Mouse (Mus musculus): ENCODE measurements at regions not wholly inside any gene's neighbourhood (a gene's known extent, or its start where the extent isn't known, plus 50 kb on each side); places are given as distances from the start of the nearest gene placed in this dataset.

DNA sequence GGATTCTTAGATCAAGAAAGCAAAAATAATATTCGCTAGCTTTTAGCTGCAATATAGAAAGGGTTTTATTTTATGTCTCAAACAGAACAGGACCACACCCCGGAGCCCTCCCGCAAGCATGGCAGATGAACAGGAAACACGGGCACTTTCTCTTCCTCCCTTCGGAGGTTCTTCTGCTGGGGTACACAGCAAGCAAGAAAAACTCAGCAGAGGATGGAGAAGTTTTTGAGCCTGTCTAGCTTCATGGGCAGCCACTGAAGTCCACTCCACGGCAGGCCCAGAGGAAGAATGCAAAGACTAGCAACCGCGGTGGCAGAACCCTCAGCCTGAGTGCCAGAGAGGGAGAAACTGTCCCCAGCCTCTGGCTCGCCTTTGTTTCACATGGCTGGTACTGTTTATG is 174.7 kb upstream of the Ap5m1 start:
- DNase-seq (ENCODE audit: low spot score) = no peak
- Histone ChIP-seq H3K4me3 (ENCODE audit: low read depth, low read length) (no peak overlapping the region), H3K4me1 (ENCODE audit: insufficient read depth, low read depth, low read length) (no peaks in the 10 kb centered on the region), H3K9me3 (replicated peaks) (no peaks in the 10 kb centered on the region), H3K36me3 (replicated peaks) (no peaks in the 10 kb centered on the region), H3K27me3 (ENCODE audit: insufficient read depth, low read length) (peaks cover 8% of the 10 kb centered on the region; the same call in 1 of the 2 replicates)
- no peak for ATAC-seq (ENCODE audit: extremely low read depth, insufficient number of reproducible peaks, low FRiP score, poor library complexity, severe bottlenecking)
- no peak for TF ChIP-seq GATA2 (IDR thresholded peaks at IDR 0.05; ENCODE audit: borderline replicate concordance, low read depth, low read length)
- no peak for TF ChIP-seq TAL1 (conservative IDR thresholded peaks at IDR 0.05; ENCODE audit: low read depth, low read length)
- no peak for TF ChIP-seq POLR2AphosphoS5 (IDR thresholded peaks at IDR 0.05; ENCODE audit: insufficient replicate concordance, low read depth, low read length)

DNA sequence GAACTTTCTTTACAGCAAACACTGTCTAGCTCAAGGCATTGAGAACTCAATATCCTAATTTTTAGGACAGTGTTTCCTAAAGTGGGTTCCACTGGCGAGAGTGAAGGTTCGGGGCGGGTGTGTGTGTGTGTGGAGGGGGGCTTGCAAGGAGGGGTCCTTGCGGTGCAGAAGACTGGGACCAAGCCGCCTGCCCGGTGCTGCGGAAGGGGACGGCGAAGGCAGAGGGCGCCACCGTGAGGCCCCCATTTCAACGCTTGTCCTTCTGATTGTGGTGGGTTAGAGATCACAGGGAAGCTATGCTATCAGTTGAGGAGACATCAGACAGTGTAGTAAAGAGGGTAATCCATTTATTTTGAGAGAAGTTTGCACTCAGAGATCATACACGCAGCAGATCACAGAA is 176.9 kb upstream of the Ap5m1 start:
- Histone ChIP-seq H3K4me3 (ENCODE audit: low read depth, low read length) (no peak overlapping the region), H3K9me3 (replicated peaks) (no peaks in the 10 kb centered on the region), H3K36me3 (replicated peaks) (no peaks in the 10 kb centered on the region), H3K4me1 (ENCODE audit: insufficient read depth, low read depth, low read length) (no peaks in the 10 kb centered on the region), H3K27me3 (ENCODE audit: insufficient read depth, low read length) (peaks cover 10% of the 10 kb centered on the region; the same call in 1 of the 2 replicates)
- TF ChIP-seq GATA2 (IDR thresholded peaks at IDR 0.05; ENCODE audit: borderline replicate concordance, low read depth, low read length) (no peak), TAL1 (conservative IDR thresholded peaks at IDR 0.05; ENCODE audit: low read depth, low read length) (no peak), POLR2AphosphoS5 (IDR thresholded peaks at IDR 0.05; ENCODE audit: insufficient replicate concordance, low read depth, low read length) (no peak), GATA1 (IDR thresholded peaks at IDR 0.05; ENCODE audit: borderline replicate concordance, low read length) (no peak), CTCF (IDR thresholded peaks at IDR 0.05; ENCODE audit: low read depth, low read length) (no peak)
- no peak for DNase-seq (ENCODE audit: low spot score)
- no peak for ATAC-seq (ENCODE audit: extremely low read depth, insufficient number of reproducible peaks, low FRiP score, poor library complexity, severe bottlenecking)

- TF ChIP-seq GATA1 (IDR thresholded peaks at IDR 0.05; ENCODE audit: borderline replicate concordance, low read length) = no peak
- no peak for TF ChIP-seq CTCF (IDR thresholded peaks at IDR 0.05; ENCODE audit: low read depth, low read length)
- TF ChIP-seq GATA2 (IDR thresholded peaks at IDR 0.05; ENCODE audit: borderline replicate concordance, low read depth, low read length) = no peak
- no peak for TF ChIP-seq POLR2AphosphoS5 (IDR thresholded peaks at IDR 0.05; ENCODE audit: insufficient replicate concordance, low read depth, low read length)
- no peak for TF ChIP-seq TAL1 (conservative IDR thresholded peaks at IDR 0.05; ENCODE audit: low read depth, low read length)
- DNase-seq (ENCODE audit: low spot score) (no peak), ATAC-seq (ENCODE audit: extremely low read depth, insufficient number of reproducible peaks, low FRiP score, poor library complexity, severe bottlenecking) (no peak)
- Histone ChIP-seq H3K4me1 (ENCODE audit: insufficient read depth, low read depth, low read length) (no peaks in the 10 kb centered on the region), H3K4me3 (ENCODE audit: low read depth, low read length) (no peak overlapping the region), H3K9me3 (replicated peaks) (no peaks in the 10 kb centered on the region), H3K36me3 (replicated peaks) (no peaks in the 10 kb centered on the region), H3K27me3 (ENCODE audit: insufficient read depth, low read length) (peaks cover 5% of the 10 kb centered on the region; the same call in 1 of the 2 replicates)
Measured at GRCm38 (mm10) chr14:48880041-48880440, 185.9 kb upstream of the Ap5m1 start.

DNA sequence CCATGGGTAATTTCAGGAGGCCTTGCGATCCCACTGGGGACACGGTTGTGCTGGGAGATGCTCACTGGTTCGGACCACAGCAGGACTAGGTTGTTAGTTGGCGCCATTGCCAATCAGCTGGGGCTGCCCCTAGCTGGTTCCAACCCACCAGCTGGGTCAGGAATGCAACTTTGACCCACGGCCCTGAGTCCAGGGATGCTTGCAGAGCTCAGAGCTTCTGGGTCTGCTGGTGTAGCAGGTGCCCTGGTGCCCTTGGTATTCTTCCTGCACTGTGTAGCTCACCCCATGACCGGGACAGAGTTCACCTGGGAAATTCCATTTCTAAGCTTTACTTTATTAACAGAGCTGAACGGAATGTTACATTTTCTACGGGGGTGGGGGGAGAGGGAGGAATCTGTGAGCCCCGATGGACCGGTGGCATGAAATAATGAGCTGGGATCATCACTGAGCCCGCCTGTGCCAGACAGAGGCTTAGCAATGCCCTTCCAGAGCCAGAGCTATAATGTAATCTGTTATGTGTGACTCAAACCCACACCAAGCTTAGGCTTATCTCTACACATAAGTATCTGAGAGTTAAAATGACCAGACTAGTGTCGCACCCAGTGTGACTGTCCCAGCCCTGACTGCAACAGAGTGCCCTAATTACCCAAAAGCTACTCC is 187.8 kb upstream of the Ap5m1 start:
- Histone ChIP-seq H3K27me3 (ENCODE audit: insufficient read depth, low read length) (no peaks in the 10 kb centered on the region), H3K9me3 (replicated peaks) (no peaks in the 10 kb centered on the region), H3K36me3 (replicated peaks) (no peaks in the 10 kb centered on the region), H3K4me3 (ENCODE audit: low read depth, low read length) (no peak overlapping the region), H3K4me1 (ENCODE audit: insufficient read depth, low read depth, low read length) (no peaks in the 10 kb centered on the region)
- DNase-seq (ENCODE audit: low spot score) (no peak), ATAC-seq (ENCODE audit: extremely low read depth, insufficient number of reproducible peaks, low FRiP score, poor library complexity, severe bottlenecking) (no peak)
- TF ChIP-seq GATA1 (IDR thresholded peaks at IDR 0.05; ENCODE audit: borderline replicate concordance, low read length) (no peak), TAL1 (conservative IDR thresholded peaks at IDR 0.05; ENCODE audit: low read depth, low read length) (no peak), GATA2 (IDR thresholded peaks at IDR 0.05; ENCODE audit: borderline replicate concordance, low read depth, low read length) (no peak), POLR2AphosphoS5 (IDR thresholded peaks at IDR 0.05; ENCODE audit: insufficient replicate concordance, low read depth, low read length) (no peak), CTCF (IDR thresholded peaks at IDR 0.05; ENCODE audit: low read depth, low read length) (no peak)

DNA sequence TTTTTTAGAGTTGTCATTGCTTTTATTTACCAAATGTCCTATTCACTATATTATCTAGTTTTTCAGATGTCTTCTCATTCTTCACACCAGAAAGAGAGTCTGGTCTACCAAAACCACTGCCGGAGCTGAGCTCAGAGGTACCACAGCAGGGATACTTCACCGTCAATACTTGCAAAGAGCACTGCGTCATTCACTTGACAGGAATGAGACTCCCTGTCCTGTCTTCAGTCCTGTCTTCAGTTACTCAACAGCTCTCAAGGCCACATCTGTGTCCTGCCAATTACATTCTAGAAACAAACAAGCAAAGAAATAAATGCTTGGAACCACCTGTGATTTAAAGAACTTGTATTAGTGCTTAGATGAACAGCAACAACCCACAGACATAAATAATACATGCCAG is 194.6 kb upstream of the Ap5m1 start:
- Histone ChIP-seq H3K9me3 (replicated peaks) (no peaks in the 10 kb centered on the region), H3K36me3 (replicated peaks) (no peaks in the 10 kb centered on the region), H3K27me3 (ENCODE audit: insufficient read depth, low read length) (no peaks in the 10 kb centered on the region), H3K4me3 (ENCODE audit: low read depth, low read length) (no peak overlapping the region), H3K4me1 (ENCODE audit: insufficient read depth, low read depth, low read length) (no peaks in the 10 kb centered on the region)
- DNase-seq (ENCODE audit: low spot score) = no peak
- ATAC-seq (ENCODE audit: extremely low read depth, insufficient number of reproducible peaks, low FRiP score, poor library complexity, severe bottlenecking) = no peak
- TF ChIP-seq POLR2AphosphoS5 (IDR thresholded peaks at IDR 0.05; ENCODE audit: insufficient replicate concordance, low read depth, low read length) (no peak), TAL1 (conservative IDR thresholded peaks at IDR 0.05; ENCODE audit: low read depth, low read length) (no peak), GATA2 (IDR thresholded peaks at IDR 0.05; ENCODE audit: borderline replicate concordance, low read depth, low read length) (no peak), CTCF (IDR thresholded peaks at IDR 0.05; ENCODE audit: low read depth, low read length) (no peak), GATA1 (IDR thresholded peaks at IDR 0.05; ENCODE audit: borderline replicate concordance, low read length) (no peak)

GRCm38 (mm10) chr14:48869956-48870355 is 195.9 kb upstream of the Ap5m1 start:
- ATAC-seq (ENCODE audit: extremely low read depth, insufficient number of reproducible peaks, low FRiP score, poor library complexity, severe bottlenecking) (no peak), DNase-seq (ENCODE audit: low spot score) (no peak)
- no peaks in the 10 kb centered on the region for H3K27me3 ChIP-seq (ENCODE audit: insufficient read depth, low read length)
- H3K36me3 ChIP-seq (replicated peaks) = no peaks in the 10 kb centered on the region
- TF ChIP-seq TAL1 (conservative IDR thresholded peaks at IDR 0.05; ENCODE audit: low read depth, low read length) (no peak), POLR2AphosphoS5 (IDR thresholded peaks at IDR 0.05; ENCODE audit: insufficient replicate concordance, low read depth, low read length) (no peak), CTCF (IDR thresholded peaks at IDR 0.05; ENCODE audit: low read depth, low read length) (no peak), GATA1 (IDR thresholded peaks at IDR 0.05; ENCODE audit: borderline replicate concordance, low read length) (no peak), GATA2 (IDR thresholded peaks at IDR 0.05; ENCODE audit: borderline replicate concordance, low read depth, low read length) (no peak)
- H3K4me3 ChIP-seq (ENCODE audit: low read depth, low read length) = no peak overlapping the region
- no peaks in the 10 kb centered on the region for H3K4me1 ChIP-seq (ENCODE audit: insufficient read depth, low read depth, low read length)
- no peaks in the 10 kb centered on the region for H3K9me3 ChIP-seq (replicated peaks)
